Mouse (Mus musculus) MEL (cell line): ENCODE measurements around the gene Ccdc91. TPM values are rescaled to one million over a fixed set of nuclear protein-coding genes. Genes with fewer than 3 reads are reported as not detected.

Source experiments
- DNase-seq: peaks from one replicate; pipeline ENCODE4 v3.0.0; 2011; ENCODE audit warnings: low read depth, low spot score
- H3K27ac ChIP-seq: 2 replicates; pipeline ENCODE4 v1.5.1; 2012; ENCODE audit warnings: low read depth, mild to moderate bottlenecking, control low read depth, low read length, moderate library complexity; ENCODE audit not compliant: control insufficient read depth
- H3K27me3 ChIP-seq, 2 experiments: fragments of 150-350 bp in 1 of 2; sonication (generic) in 1 of 2; 2 replicates each; pipeline ENCODE4 v1.6.1; 2012; ENCODE audit warnings: low read length in 2 of 2, mild to moderate bottlenecking in 2 of 2, improper control_type of control experiment in 1 of 2, moderate library complexity in 1 of 2; ENCODE audit not compliant: insufficient read depth in 2 of 2, control insufficient read depth in 1 of 2
- H3K36me3 ChIP-seq, 2 experiments: 2 replicates each; pipeline ENCODE4 v1.6.1; 2012 to 2014; ENCODE audit warnings: low read length in 2 of 2, improper control_type of control experiment in 1 of 2, inconsistent platforms in 1 of 2, mild to moderate bottlenecking in 1 of 2; ENCODE audit not compliant: insufficient read depth in 2 of 2, control insufficient read depth in 1 of 2
- H3K4me1 ChIP-seq, 2 experiments: fragments of 150-350 bp in 1 of 2; sonication (generic) in 1 of 2; 2 replicates each; pipeline ENCODE4 v1.6.1; 2012; ENCODE audit warnings: low read length in 2 of 2, improper control_type of control experiment in 1 of 2, mild to moderate bottlenecking in 1 of 2; ENCODE audit not compliant: insufficient read depth in 2 of 2, control insufficient read depth in 1 of 2
- H3K4me3 ChIP-seq, 2 experiments: fragments of 150-350 bp in 1 of 2; sonication (generic) in 1 of 2; 2 replicates each; pipeline ENCODE4 v1.5.1; 2012; ENCODE audit warnings: low read depth in 2 of 2, low read length in 2 of 2, mild to moderate bottlenecking in 2 of 2, moderate library complexity in 2 of 2, control low read depth in 1 of 2, improper control_type of control experiment in 1 of 2; ENCODE audit not compliant: control insufficient read depth in 1 of 2, insufficient read depth in 1 of 2
- H3K79me2 ChIP-seq: 2 replicates; pipeline ENCODE4 v1.6.1; 2012; ENCODE audit warnings: mild to moderate bottlenecking, low read length, moderate library complexity; ENCODE audit not compliant: control insufficient read depth, poor library complexity, insufficient read depth
- H3K9ac ChIP-seq: 2 replicates; pipeline ENCODE4 v1.6.1; 2012; ENCODE audit warnings: low read depth, mild to moderate bottlenecking, control low read depth, low read length, moderate library complexity; ENCODE audit not compliant: control insufficient read depth, poor library complexity, severe bottlenecking
- H3K9me3 ChIP-seq: fragments of 150-350 bp; sonication (generic); replicated peaks from 2 replicates; pipeline ENCODE4 v1.6.1; 2012; ENCODE audit warnings: mild to moderate bottlenecking, low read length, improper control_type of control experiment, moderate library complexity; ENCODE audit not compliant: insufficient read depth
- CHD2 ChIP-seq: IDR thresholded peaks from 2 replicates; pipeline ENCODE4 v1.6.1; 2011; ENCODE audit warnings: low read length, improper control_type of control experiment
- E2F4 ChIP-seq: IDR thresholded peaks from 2 replicates; pipeline ENCODE4 v1.6.1; 2011; ENCODE audit warnings: low read depth, low read length, improper control_type of control experiment, borderline replicate concordance
- EP300 ChIP-seq, 2 experiments: IDR thresholded peaks; 2 replicates each; pipeline ENCODE4 v1.6.1; 2011; ENCODE audit warnings: improper control_type of control experiment in 2 of 2, low read length in 2 of 2, low read depth in 1 of 2, mild to moderate bottlenecking in 1 of 2
- GABPA ChIP-seq: IDR thresholded peaks from 2 replicates; pipeline ENCODE4 v1.6.1; 2012; ENCODE audit warnings: low read depth, mild to moderate bottlenecking, inconsistent platforms, low read length, improper control_type of control experiment, moderate library complexity
- GATA1 ChIP-seq: IDR thresholded peaks from 2 replicates; pipeline ENCODE4 v1.6.1; 2011; ENCODE audit warnings: low read depth, low read length, improper control_type of control experiment
- JUND ChIP-seq: IDR thresholded peaks from 2 replicates; pipeline ENCODE4 v1.6.1; 2011; ENCODE audit warnings: low read depth, mild to moderate bottlenecking, improper control_type of control experiment, low read length
- MXI1 ChIP-seq: IDR thresholded peaks from 2 replicates; pipeline ENCODE4 v1.6.1; 2011; ENCODE audit warnings: mild to moderate bottlenecking, low read depth, low read length, improper control_type of control experiment
- NRF1 ChIP-seq: IDR thresholded peaks from 2 replicates; pipeline ENCODE4 v1.6.1; 2014; ENCODE audit warnings: low read depth, mild to moderate bottlenecking, inconsistent platforms, low read length, improper control_type of control experiment, moderate library complexity; ENCODE audit not compliant: poor library complexity, insufficient read depth, severe bottlenecking
- POLR2AphosphoS2 ChIP-seq: IDR thresholded peaks from 2 replicates; pipeline ENCODE4 v1.6.1; 2011; ENCODE audit warnings: low read length, improper control_type of control experiment
- POLR2AphosphoS5 ChIP-seq: IDR thresholded peaks from 2 replicates; pipeline ENCODE4 v1.6.1; 2012; ENCODE audit warnings: low read depth, borderline replicate concordance, mild to moderate bottlenecking, inconsistent platforms, low read length, moderate library complexity, mixed read lengths
- RAD21 ChIP-seq: IDR thresholded peaks from 2 replicates; pipeline ENCODE4 v1.6.1; 2011; ENCODE audit warnings: mild to moderate bottlenecking, low read depth, low read length, improper control_type of control experiment
- TAL1 ChIP-seq: IDR thresholded peaks from 2 replicates; pipeline ENCODE4 v1.6.1; 2012; ENCODE audit warnings: mild to moderate bottlenecking, inconsistent platforms, low read length, moderate library complexity, mixed read lengths
- USF1 ChIP-seq: IDR thresholded peaks from 2 replicates; pipeline ENCODE4 v1.6.1; 2014; ENCODE audit warnings: low read depth, mild to moderate bottlenecking, inconsistent platforms, low read length, improper control_type of control experiment, moderate library complexity
- USF2 ChIP-seq, 2 experiments: IDR thresholded peaks; 2 replicates each; pipeline ENCODE4 v1.6.1; 2011 to 2012; ENCODE audit warnings: improper control_type of control experiment in 2 of 2, low read length in 2 of 2, borderline replicate concordance in 1 of 2, inconsistent platforms in 1 of 2, low read depth in 1 of 2, mild to moderate bottlenecking in 1 of 2; ENCODE audit not compliant: insufficient read depth in 1 of 2
- ZNF384 ChIP-seq: IDR thresholded peaks from 2 replicates; pipeline ENCODE4 v1.6.1; 2012; ENCODE audit warnings: low read depth, mild to moderate bottlenecking, inconsistent platforms, low read length, improper control_type of control experiment
- polyA plus RNA-seq, 2 experiments: library from polyadenylated mRNA; stranded (reverse) in 1 of 2; unstranded in 1 of 2; fragments of >175 nt in 1 of 2; fragments of >200 nt in 1 of 2; gene quantifications; 2 replicates each; pipeline versions ENCODE4 v1.2.1 to v1.2.4; 2012; ENCODE audit warnings: low replicate concordance in 2 of 2, low read depth in 1 of 2; ENCODE audit not compliant: insufficient read length in 2 of 2, insufficient read depth in 1 of 2, missing spikeins in 1 of 2
- total RNA-seq: library from RNA; depleted of rRNA; stranded (reverse); fragments of 300-350 nt; gene quantifications from 2 replicates; pipeline ENCODE4 v1.2.3, GENCODE M21; 2012

Ccdc91 gene
- total and polyA plus RNA-seq, 3 experiments, result not detected

DNA sequence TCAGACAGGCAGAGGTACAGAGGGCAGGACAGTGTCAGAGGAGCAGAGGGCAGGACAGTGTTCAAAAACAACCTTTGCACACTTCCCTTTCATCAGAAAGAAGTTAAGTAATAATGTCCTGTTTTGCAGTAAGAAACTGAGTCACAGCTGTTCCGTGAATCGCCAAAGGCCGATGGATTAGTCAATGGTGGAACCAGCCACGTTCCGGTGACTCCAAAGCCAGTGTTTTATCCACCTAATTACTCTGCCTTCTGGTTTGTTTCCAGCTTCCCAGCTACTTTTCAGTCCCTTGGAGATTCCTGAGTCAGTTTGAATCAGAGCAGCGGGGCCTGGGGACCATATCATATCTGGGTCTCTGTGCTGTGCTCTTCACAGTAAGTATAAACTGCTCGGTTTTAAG is 168.2 kb downstream of the Ccdc91 start:
- no peak overlapping the region for H3K4me3 ChIP-seq
- no peak for TF ChIP-seq MXI1
- TF ChIP-seq CHD2, result no peak
- no peak for TF ChIP-seq JUND
- TF ChIP-seq ZNF384, result no peak

DNA sequence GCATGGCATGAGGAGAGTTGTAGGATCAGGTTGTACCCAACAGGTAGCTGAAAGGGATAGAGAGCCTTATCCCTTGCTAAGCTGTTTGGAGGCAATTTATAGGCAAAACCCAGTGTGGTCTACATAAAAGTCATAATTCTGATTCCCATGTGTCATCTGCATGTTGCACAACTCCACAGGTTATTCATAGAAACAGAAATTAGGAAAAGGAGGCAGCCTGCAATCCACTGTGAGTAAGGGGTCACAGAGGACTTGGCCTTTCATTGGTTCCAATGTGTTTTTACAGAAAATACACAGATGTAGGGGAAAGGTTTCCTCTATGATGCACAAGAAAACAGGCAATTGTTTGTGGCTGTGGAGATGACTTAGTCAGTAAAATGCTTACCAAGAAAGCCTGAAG is 168.8 kb downstream of the Ccdc91 start:
- Histone ChIP-seq H3K36me3 (no peaks in the 10 kb centered on the region), H3K27ac (no peak overlapping the region), H3K27me3 (no peaks in the 10 kb centered on the region), H3K4me3 (no peak overlapping the region), H3K4me1 (no peaks in the 10 kb centered on the region), H3K79me2 (no peaks in the 10 kb centered on the region), H3K9ac (no peak overlapping the region), H3K9me3 (no peaks in the 10 kb centered on the region)
- DNase-seq, result no peak
- TF ChIP-seq E2F4 (no peak), USF1 (no peak), MXI1 (no peak), TAL1 (no peak), GATA1 (no peak), JUND (no peak), EP300 (IDR thresholded peaks at IDR 0.05; ENCODE audit: low read depth in 1 of 2, low read length in 2 of 2) (no peak), GABPA (no peak), NRF1 (no peak), CHD2 (no peak), POLR2AphosphoS5 (no peak), USF2 (IDR thresholded peaks at IDR 0.05; ENCODE audit: borderline replicate concordance in 1 of 2, insufficient read depth in 1 of 2, low read depth in 1 of 2, low read length in 2 of 2) (no peak), POLR2AphosphoS2 (no peak), RAD21 (no peak)

More for the DNA sequence above, 168.2 kb downstream of the Ccdc91 start:
- Histone ChIP-seq H3K27me3 (no peaks in the 10 kb centered on the region), H3K79me2 (no peaks in the 10 kb centered on the region), H3K27ac (no peak overlapping the region), H3K9ac (no peak overlapping the region), H3K36me3 (no peaks in the 10 kb centered on the region), H3K4me1 (no peaks in the 10 kb centered on the region), H3K9me3 (no peaks in the 10 kb centered on the region)
- DNase-seq, result no peak
